Mouse (Mus musculus): Measurements from ENCODE around the gene Qrich1.

Qrich1 gene

GRCm38 (mm10) chr9:108565881-108566814 is 49.5 kb downstream of the Qrich1 start:
- no peak for DNase-seq

- peak; percentile 96 for DNase-seq
Observed at GRCm38 (mm10) chr9:108566815-108567776, 50.5 kb downstream of the Qrich1 start, which contains the start of gene Ndufaf3. TSS of gene Ndufaf3 (minus strand) at chr9:108567434.

GRCm38 (mm10) chr9:108567931-108568419 is 51.4 kb downstream of the Qrich1 start:
- peak; percentile 61 for DNase-seq

GRCm38 (mm10) chr9:108568511-108568921 is 51.9 kb downstream of the Qrich1 start:
- no peak for DNase-seq

GRCm38 (mm10) chr9:108569381-108570206 is 53.0 kb downstream of the Qrich1 start, which contains the start of gene Dalrd3:
TSS of gene Dalrd3 (plus strand) at chr9:108569886.
- peak; percentile 96 for DNase-seq

GRCm38 (mm10) chr9:108570207-108570896 is 53.7 kb downstream of the Qrich1 start:
- DNase-seq, result peak; percentile 78

- no peak for DNase-seq
Observed at GRCm38 (mm10) chr9:108571401-108571973, 54.9 kb downstream of the Qrich1 start.

GRCm38 (mm10) chr9:108572321-108572720 is 55.7 kb downstream of the Qrich1 start:
- no peak for DNase-seq

- peak; percentile 82 for DNase-seq
Observed at GRCm38 (mm10) chr9:108573774-108574690, 57.4 kb downstream of the Qrich1 start.

GRCm38 (mm10) chr9:108574921-108575320 is 58.3 kb downstream of the Qrich1 start:
- no peak for DNase-seq

GRCm38 (mm10) chr9:108575321-108576297 is 59.0 kb downstream of the Qrich1 start:
- DNase-seq, result no peak

GRCm38 (mm10) chr9:108577025-108577424 is 60.4 kb downstream of the Qrich1 start:
- DNase-seq, result no peak

GRCm38 (mm10) chr9:108577934-108578544 is 61.4 kb downstream of the Qrich1 start:
- peak; percentile 68 for DNase-seq

GRCm38 (mm10) chr9:108578545-108579343 is 62.1 kb downstream of the Qrich1 start, which contains the start of gene Wdr6:
TSS of gene Wdr6 (minus strand) at chr9:108578739.
- peak; percentile 98 for DNase-seq

GRCm38 (mm10) chr9:108579344-108579690 is 62.7 kb downstream of the Qrich1 start:
- no peak for DNase-seq

GRCm38 (mm10) chr9:108587571-108588180 is 71.1 kb downstream of the Qrich1 start:
- peak; percentile 96 for DNase-seq

- DNase-seq, result no peak
Observed at GRCm38 (mm10) chr9:108589229-108589628, 72.6 kb downstream of the Qrich1 start.
